Mouse (Mus musculus) brain, embryonic 14.5 days (tissue): ENCODE data around the gene Mgat4a.

Experiments
- CTCF ChIP-seq: fragments of 200-500 bp; IDR thresholded peaks from 2 replicates; pipeline ENCODE4 v1.5.1; 2012; ENCODE audit warnings: inconsistent platforms, mild to moderate bottlenecking, moderate library complexity, borderline replicate concordance; ENCODE audit not compliant: insufficient read depth, insufficient read length; ENCODE audit errors: extremely low read depth
- POLR2A ChIP-seq: fragments of 200-500 bp; IDR thresholded peaks from 2 replicates; pipeline ENCODE4 v1.6.1; 2012; ENCODE audit warnings: mild to moderate bottlenecking, inconsistent platforms, borderline replicate concordance; ENCODE audit not compliant: poor library complexity, insufficient read depth, insufficient read length, severe bottlenecking; ENCODE audit errors: extremely low read depth

GRCm38 (mm10) chr1:37502354-37502753 lies 38.5 kb downstream of the Mgat4a start:
- TF ChIP-seq POLR2A (no peak), CTCF (no peak)
